Mouse (Mus musculus) B cell, adult 2 months (primary cell): ENCODE results near the gene Kif24.

Experiments
- DNase-seq, 2 experiments: peaks; one replicate each; pipeline ENCODE4 v3.0.0; 2022

The Kif24 gene

DNA sequence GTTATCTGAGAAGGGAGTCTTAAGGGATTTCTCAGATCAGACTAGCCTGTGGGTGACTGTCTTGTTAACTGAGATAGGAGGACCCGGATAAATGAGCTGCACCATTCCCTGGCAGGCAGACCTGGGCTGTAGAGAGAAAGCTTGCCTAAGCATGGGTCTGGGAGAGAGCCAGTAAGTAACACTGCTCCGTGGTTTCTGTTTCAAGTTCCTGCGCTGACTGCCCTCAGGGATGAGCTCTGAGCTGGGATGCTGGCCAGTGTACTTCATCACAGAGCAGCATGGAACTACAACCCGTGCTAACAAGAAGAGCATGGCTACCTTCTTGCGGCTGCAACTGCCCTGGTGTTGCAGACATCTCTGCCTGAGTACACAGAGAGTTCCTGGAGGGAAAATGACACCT is 64.8 kb downstream of the Kif24 start:
- no peak for DNase-seq

GRCm38 (mm10) chr4:41398353-41398752 is 66.3 kb downstream of the Kif24 start:
- DNase-seq = no peak

GRCm38 (mm10) chr4:41394651-41395050 is 70.0 kb downstream of the Kif24 start:
- DNase-seq = no peak

DNA sequence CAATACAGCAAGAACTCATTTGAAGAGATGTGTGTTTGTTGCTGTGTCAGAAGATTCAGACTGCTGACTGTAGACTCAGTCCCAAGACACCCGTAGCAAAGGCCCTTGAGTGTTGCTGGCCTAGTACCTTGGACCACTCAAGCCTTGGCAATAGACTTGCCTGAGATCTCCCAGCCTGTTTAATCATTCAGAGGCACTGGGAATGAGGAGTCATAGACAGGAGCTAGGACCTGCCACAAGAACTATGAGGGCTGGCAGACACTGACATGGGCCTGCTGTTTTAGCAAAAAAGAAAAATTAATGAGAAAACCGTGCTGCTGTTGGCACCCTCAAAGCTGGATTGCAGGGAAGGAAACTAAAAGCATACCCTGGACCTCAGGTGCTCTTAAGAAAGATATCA is 73.7 kb downstream of the Kif24 start:
- no peak for DNase-seq

DNA sequence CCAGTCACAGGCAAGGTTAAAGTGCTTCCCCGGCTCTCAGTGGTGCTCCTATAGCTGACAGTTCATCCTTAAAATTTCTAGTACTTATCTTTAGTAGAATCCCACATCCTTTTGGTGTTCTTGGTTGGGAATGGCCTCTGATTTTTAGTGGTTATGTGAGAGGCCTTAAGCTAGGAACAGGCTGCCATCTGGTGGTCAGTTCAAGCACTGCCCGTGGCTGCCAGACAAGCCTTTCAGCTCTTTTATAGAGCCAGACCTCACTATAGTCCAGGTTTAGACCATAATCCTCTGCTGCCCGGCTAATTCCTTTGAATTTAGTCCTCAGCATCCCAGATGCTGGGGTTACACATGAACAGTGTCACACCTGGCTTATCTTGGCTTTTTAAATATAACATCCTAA is 74.6 kb downstream of the Kif24 start:
- peak; percentile 83 to 85 for DNase-seq

DNA sequence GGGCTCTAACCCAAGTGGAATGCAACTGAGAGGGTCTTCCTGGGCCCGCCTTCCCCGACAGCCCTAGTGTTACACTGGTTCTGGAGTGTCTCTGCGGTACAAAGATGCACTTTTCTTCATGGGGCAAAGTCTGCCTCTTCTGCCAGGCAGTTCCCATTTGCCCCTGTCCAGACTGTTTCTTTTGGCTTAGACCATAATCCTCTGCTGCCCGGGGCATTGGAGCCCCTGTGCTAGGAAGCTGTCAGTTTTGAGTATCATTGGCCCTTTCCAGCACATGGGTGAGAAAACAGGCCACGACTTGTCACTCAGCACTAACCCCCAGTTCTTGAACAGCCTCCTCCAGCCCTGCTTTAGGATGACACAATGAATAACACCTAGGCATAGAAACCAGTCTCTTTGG is 75.4 kb downstream of the Kif24 start:
- DNase-seq = no peak

DNA sequence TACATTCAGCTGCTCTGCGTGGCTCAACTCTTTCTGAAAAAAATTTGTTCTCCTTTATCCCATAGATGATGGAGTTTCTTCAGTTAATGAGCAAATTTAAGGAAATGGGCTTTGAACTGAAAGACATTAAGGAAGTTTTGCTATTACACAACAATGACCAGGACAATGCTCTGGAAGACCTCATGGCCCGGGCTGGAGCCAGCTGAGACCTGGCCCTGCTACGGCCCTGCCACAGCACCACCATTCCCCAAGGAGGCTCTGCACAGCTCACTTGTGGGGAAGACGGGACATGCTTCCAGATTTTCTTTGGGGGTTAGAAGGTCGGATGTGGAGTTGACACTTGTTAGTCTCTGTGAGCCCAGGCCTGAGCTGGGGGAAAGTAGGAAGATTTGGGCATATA is 76.1 kb downstream of the Kif24 start:
- no peak for DNase-seq

DNA sequence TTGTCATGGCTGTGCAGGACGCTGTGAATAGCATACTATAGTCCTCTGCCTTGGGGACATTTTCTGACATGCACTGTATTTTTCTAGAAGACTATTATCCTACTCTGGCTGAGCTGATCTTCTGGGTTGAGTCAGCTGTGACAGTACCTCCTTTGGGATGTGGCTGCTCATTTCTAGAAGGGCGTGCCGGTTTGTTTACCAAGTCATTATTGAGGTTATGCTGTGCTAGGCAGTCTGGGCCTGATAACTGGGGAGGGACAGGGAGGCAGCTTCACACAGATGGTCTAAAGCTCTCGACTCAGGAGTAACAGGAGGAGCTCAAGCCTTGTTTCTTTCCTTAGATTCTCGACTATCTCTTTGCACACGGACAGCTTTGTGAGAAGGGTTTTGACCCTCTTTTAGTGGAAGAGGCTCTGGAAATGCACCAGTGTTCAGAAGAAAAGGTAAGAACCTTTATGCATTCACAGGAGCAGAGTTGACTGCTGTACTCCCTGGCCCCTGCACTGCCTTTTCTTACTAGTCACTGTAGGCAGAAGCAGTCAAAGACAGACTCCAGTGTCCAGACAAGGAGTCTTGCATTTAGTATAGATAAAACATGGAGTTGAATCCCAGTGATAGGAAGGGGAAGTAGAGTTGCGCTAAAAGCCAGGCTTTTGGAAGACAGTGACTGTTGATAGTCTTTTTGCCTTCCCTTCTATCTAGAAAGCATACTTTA is 76.8 kb downstream of the Kif24 start:
- no peak for DNase-seq

DNA sequence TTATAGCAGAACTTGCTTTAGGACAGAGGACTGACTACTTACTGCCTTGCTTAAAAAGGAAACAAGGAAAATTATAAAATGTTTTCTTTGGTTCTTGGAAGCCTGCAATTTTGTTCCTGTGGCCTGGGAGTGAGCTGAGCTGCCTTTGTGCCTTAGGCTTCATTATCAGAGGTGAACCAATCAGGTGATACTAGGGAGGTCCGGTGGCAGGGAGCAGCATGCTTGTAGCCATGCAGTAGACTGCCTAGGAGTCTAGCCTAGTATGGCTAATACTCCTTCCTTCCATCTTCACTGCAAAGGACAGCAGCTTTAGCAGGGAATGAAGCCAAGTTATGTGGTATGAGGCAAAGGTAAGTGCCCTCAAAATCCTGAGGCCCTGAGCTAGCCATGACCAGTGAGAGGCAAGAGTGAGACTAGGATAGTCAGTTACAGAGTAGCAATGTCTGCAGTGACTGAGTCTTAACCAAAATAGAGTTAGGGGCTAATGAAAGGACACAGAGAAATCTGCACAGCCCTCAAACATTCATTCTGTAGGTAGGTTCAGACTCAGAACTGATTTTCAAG is 78.2 kb downstream of the Kif24 start:
- no peak for DNase-seq

GRCm38 (mm10) chr4:41381213-41381950 is 83.3 kb downstream of the Kif24 start:
- DNase-seq = no peak

- DNase-seq = peak; percentile 32 to 49
Measured at GRCm38 (mm10) chr4:41377567-41377966, 87.1 kb downstream of the Kif24 start.

DNA sequence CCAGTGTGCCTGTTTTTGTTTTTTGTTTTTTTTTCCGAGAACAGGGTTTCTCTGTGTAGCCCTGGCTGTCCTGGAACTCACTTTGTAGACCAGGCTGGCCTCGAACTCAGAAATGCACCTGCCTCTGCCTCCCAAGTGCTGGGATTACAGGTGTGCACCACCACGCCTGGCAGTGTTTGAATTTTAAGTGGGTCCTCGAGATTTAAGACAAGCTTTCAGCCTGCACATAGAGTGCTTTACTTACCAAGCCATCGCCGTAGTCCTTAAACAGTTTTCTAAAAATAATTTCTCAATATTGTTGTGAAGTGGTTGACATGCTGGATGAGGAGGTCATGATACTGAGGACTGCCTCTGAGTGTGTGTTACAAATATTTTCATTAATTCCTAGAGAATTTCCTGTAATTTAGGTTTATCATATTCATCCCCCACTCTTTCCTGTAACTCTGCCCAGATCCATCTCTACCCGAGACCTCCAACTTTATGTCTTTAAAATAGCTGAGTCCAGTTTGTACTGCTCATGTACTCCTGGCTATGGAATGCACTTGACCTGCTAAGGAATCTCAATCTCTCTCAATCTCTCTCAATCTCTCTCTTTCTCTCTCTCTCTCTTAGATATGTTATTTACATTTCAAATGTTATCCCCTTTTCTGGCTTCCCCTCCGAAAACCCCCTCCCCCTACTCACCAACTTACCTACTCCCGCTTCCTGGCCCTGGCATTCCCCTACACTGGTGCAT is 94.8 kb downstream of the Kif24 start:
- no peak for DNase-seq

- no peak for DNase-seq
Measured at GRCm38 (mm10) chr4:41368198-41368597, 96.5 kb downstream of the Kif24 start.

DNA sequence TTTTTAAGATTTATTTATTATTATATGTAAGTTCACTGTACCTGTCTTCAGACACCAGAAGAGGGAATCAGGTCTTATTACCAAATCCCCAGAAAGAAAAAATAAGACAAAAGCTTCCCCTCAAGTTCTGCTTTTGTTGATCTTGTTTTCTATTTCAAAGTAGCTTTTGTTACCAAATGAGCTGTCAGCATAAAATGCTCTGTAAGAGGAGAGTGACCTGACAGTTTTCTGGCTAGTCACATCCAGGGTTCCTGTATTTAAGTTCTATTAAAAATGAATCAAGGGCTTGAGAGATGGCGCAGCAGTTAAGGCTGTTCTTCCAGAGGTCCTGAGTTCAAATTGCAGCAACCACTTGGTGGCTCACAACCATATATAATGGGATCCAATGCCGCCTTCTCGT is 103.6 kb downstream of the Kif24 start:
- no peak for DNase-seq

DNA sequence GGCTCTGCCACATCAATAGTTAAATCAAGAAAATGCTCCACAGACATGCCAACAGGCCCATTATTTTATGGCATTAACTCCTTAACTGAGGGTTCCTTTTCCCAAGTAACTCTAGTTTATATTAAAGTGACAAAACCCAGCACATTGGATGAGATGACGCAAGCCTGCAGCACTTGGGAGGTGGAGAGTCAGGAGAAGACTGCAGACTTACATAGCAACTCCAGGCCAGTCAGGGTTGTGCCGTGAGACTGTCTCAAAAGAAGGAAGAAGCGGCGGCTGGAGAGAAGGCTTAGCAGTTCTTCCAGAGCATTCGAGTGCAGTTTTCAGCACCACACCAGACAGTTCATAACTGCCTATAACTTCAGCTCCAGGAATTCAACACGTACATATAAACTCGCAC is 105.3 kb downstream of the Kif24 start:
- no peak for DNase-seq

DNA sequence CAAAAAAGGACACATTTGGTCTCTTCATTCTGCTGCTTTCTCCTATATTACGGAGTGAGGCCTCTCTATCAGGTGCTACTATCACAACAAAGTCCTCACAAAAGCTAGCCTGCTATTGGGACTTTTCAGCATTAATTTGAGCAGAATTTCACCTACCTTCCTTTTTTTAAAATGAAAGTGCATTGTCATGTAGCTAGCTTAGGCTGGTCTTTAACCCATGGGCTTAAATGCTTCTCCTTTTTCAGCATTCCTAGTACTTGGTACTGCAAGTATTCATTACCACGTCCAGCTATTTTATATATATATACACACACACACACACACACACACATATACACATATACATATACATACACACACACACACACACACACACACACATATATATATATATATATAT is 106.0 kb downstream of the Kif24 start:
- DNase-seq = no peak

DNA sequence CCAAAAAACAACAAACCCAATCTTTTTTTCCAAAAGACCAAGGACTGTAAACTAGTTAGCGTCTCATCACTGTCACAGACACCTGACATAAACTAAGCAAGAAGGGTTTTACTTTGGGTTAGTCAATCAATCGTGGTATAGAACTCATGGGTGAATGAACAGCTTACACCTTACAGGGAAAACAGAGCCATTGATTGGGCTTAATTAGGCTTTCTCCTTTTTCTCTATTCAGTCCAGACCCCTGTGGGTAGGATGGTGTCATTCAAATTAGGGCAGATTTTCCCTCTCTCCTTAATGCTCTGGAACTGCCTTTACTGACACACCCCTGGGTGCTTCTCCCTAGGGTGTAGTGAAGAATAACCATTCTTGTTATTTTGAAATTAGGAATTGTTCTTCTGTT is 107.5 kb downstream of the Kif24 start:
- DNase-seq = no peak

DNA sequence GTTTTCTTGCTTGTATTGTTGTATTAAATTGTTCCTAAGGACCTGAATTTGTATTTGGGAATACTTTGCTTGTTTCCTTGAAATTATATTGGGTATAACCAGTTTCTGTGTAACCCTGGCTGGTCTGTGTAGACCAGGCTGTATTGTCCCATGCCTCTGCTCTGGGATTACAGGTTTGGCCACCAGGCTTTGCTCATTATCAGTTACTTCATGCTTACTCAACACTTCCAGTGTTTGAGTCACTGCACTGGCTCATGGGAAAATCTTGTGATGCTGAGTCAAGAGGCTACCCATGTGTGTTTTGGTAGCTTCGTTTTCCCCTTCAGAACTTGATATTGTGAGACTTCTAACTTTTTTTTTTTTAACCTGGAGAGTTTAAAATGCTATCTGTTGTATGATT is 111.4 kb downstream of the Kif24 start:
- DNase-seq = no peak

DNA sequence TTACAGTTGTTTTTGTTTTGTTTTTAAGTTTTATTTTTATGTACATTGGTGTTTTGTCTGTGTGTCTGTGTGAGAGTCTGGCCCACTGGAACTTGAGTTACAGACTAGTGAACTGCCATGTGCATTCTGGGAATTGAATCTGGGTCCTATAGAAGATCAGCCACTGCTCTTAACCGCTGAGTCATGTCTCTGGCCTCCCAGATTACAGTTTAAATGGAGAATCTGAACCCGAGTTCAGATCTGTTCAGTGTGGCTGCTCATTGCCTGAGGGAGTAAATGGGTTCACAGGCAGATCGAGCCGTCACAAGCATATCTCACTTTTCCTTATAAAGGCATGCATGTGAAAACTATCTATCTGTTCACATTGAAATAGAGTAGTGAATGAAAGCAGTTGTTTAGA is 111.9 kb downstream of the Kif24 start:
- no peak for DNase-seq

GRCm38 (mm10) chr4:41349199-41349591 is 115.5 kb downstream of the Kif24 start:
- peak in 1 of 2 experiments; percentile 31 for DNase-seq

- DNase-seq = peak; percentile 90 to 91
Measured at GRCm38 (mm10) chr4:41348584-41349198, 116.0 kb downstream of the Kif24 start, which contains the start of gene Ubap1. Ubap1 (plus strand) TSS chr4:41348996.

GRCm38 (mm10) chr4:41347839-41348238 is 116.8 kb downstream of the Kif24 start:
- DNase-seq = peak; percentile 25 to 27

DNA sequence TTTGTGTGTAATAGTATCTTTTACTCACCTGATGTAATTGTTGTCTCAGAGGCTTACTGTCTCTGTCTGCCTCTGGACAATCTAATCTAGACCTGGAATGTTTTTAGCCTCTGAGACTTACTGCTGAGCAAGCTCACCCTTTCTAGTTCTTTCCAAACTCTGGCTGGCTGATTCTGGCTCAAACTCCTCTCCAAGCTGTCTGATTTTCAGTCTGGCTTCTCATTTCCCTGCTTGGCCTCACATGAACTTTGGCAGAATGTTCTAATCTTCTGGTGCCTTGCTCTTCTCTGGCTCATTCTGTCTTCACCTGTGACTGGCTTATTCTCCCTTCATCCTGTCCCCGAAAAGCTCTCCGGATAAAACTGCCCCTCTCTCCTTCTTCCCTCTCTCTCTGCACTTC is 118.7 kb downstream of the Kif24 start:
- DNase-seq = no peak
